Mouse (Mus musculus): Measurements from ENCODE around the gene Ammecr1. TPM values are rescaled to one million over a fixed set of nuclear protein-coding genes. Genes with fewer than 3 reads are reported as not detected.

Gene Ammecr1
- 12.2 and 12.4 TPM in 2 replicates for polyA plus RNA-seq (2016; fragmentation: Nextera tagmentation; extraction: Ambion mirVana)

GRCm38 (mm10) chrX:142966008-142966966 lies at the start of gene Ammecr1:
Gene Ammecr1 (minus strand): TSS chrX:142966728.
- DNase-seq (ENCODE audit: low spot score) = peak; percentile 83
- Histone ChIP-seq H3K36me3 (no peaks in the 10 kb centered on the region), H3K27ac (peak within 1 kb of the TSS; percentile 94), H3K27me3 (ENCODE audit: low read depth, poor library complexity, severe bottlenecking) (peaks cover 94% of the 10 kb centered on the region), H3K4me3 (peak within 1 kb of the TSS; percentile 69), H3K9me3 (replicated peaks) (no peaks in the 10 kb centered on the region), H3K4me1 (no peaks in the 10 kb centered on the region)
- WGBS = 13% methylated on average over 108 of the region's 112 CpGs

DNA sequence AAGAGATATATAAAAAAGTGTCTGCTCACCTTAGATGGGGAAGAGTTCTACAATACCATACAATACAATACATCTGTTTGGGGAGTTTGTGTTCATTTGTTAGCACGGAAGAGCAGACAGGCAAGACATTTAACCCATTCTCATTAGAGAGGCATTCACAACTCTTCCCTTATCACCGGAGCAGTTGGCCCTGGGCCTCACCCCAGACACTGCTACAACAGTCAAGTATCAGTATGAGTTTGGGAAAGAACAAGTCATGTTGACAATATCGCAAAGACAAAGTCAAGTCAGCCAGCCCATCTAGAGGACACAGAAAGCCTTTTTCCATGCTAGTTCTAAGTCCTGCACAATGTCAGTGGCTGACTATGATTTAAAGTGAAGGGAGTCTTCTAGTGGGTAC lies 47.6 kb upstream of the Ammecr1 start:
- no peak for DNase-seq (ENCODE audit: low spot score)

GRCm38 (mm10) chrX:143012334-143012733 lies 45.8 kb upstream of the Ammecr1 start:
- Histone ChIP-seq H3K4me3 (no peak overlapping the region), H3K36me3 (no peaks in the 10 kb centered on the region), H3K27me3 (ENCODE audit: low read depth, poor library complexity, severe bottlenecking) (peaks cover 96% of the 10 kb centered on the region), H3K27ac (no peak overlapping the region), H3K4me1 (no peaks in the 10 kb centered on the region), H3K9me3 (replicated peaks) (no peaks in the 10 kb centered on the region)
- 91% methylated on average over 3 of the region's 3 CpGs for WGBS
- DNase-seq (ENCODE audit: low spot score) = no peak

More for the DNA sequence above, 47.6 kb upstream of the Ammecr1 start:
- no peak overlapping the region for H3K27ac ChIP-seq
- no peaks in the 10 kb centered on the region for H3K36me3 ChIP-seq
- H3K4me3 ChIP-seq = no peak overlapping the region
- no peaks in the 10 kb centered on the region for H3K9me3 ChIP-seq (replicated peaks)
- H3K4me1 ChIP-seq = no peaks in the 10 kb centered on the region
- 89% methylated on average over 3 of the region's 3 CpGs for WGBS
- H3K27me3 ChIP-seq (ENCODE audit: low read depth, poor library complexity, severe bottlenecking) = peaks cover 98% of the 10 kb centered on the region

GRCm38 (mm10) chrX:143011865-143012264 lies 45.3 kb upstream of the Ammecr1 start:
- peaks cover 94% of the 10 kb centered on the region for H3K27me3 ChIP-seq (ENCODE audit: low read depth, poor library complexity, severe bottlenecking)
- H3K27ac ChIP-seq = no peak overlapping the region
- no peak for DNase-seq (ENCODE audit: low spot score)
- no peaks in the 10 kb centered on the region for H3K36me3 ChIP-seq
- no peaks in the 10 kb centered on the region for H3K9me3 ChIP-seq (replicated peaks)
- WGBS = 82% methylated on average over 4 of the region's 4 CpGs
- H3K4me1 ChIP-seq = no peaks in the 10 kb centered on the region
- no peak overlapping the region for H3K4me3 ChIP-seq

- no peaks in the 10 kb centered on the region for H3K9me3 ChIP-seq (replicated peaks)
- no peak overlapping the region for H3K4me3 ChIP-seq
- H3K4me1 ChIP-seq = no peaks in the 10 kb centered on the region
- WGBS = 81% methylated on average over 3 of the region's 3 CpGs
- peaks cover 85% of the 10 kb centered on the region for H3K27me3 ChIP-seq (ENCODE audit: low read depth, poor library complexity, severe bottlenecking)
- H3K27ac ChIP-seq = no peak overlapping the region
- DNase-seq (ENCODE audit: low spot score) = no peak
- no peaks in the 10 kb centered on the region for H3K36me3 ChIP-seq
Observed at GRCm38 (mm10) chrX:143004131-143004846, 37.8 kb upstream of the Ammecr1 start.

- no peak for DNase-seq (ENCODE audit: low spot score)
- no peaks in the 10 kb centered on the region for H3K9me3 ChIP-seq (replicated peaks)
- H3K36me3 ChIP-seq = no peaks in the 10 kb centered on the region
- WGBS = 81% methylated on average over 1 of the region's 1 CpGs
- H3K27me3 ChIP-seq (ENCODE audit: low read depth, poor library complexity, severe bottlenecking) = peaks cover 71% of the 10 kb centered on the region
- H3K4me3 ChIP-seq = no peak overlapping the region
- no peak overlapping the region for H3K27ac ChIP-seq
- H3K4me1 ChIP-seq = no peaks in the 10 kb centered on the region
Observed at GRCm38 (mm10) chrX:142997214-142997613, 30.7 kb upstream of the Ammecr1 start.

GRCm38 (mm10) chrX:142994514-142994913 lies 28.0 kb upstream of the Ammecr1 start:
- no peaks in the 10 kb centered on the region for H3K9me3 ChIP-seq (replicated peaks)
- H3K36me3 ChIP-seq = no peaks in the 10 kb centered on the region
- no peak overlapping the region for H3K4me3 ChIP-seq
- no peaks in the 10 kb centered on the region for H3K4me1 ChIP-seq
- DNase-seq (ENCODE audit: low spot score) = no peak
- H3K27ac ChIP-seq = no peak overlapping the region
- 58% methylated on average over 2 of the region's 2 CpGs for WGBS
- peaks cover 74% of the 10 kb centered on the region for H3K27me3 ChIP-seq (ENCODE audit: low read depth, poor library complexity, severe bottlenecking)

GRCm38 (mm10) chrX:142984170-142984569 lies 17.6 kb upstream of the Ammecr1 start:
- Histone ChIP-seq H3K9me3 (replicated peaks) (no peaks in the 10 kb centered on the region), H3K27ac (no peak overlapping the region), H3K4me3 (no peak overlapping the region), H3K27me3 (ENCODE audit: low read depth, poor library complexity, severe bottlenecking) (peaks cover 88% of the 10 kb centered on the region), H3K36me3 (no peaks in the 10 kb centered on the region), H3K4me1 (no peaks in the 10 kb centered on the region)
- no peak for DNase-seq (ENCODE audit: low spot score)
- WGBS = 96% methylated on average over 3 of the region's 3 CpGs

GRCm38 (mm10) chrX:142983638-142984037 lies 17.1 kb upstream of the Ammecr1 start:
- no peak overlapping the region for H3K27ac ChIP-seq
- H3K4me1 ChIP-seq = no peaks in the 10 kb centered on the region
- DNase-seq (ENCODE audit: low spot score) = no peak
- H3K4me3 ChIP-seq = no peak overlapping the region
- H3K27me3 ChIP-seq (ENCODE audit: low read depth, poor library complexity, severe bottlenecking) = peaks cover 87% of the 10 kb centered on the region
- H3K36me3 ChIP-seq = no peaks in the 10 kb centered on the region
- WGBS = 64% methylated on average over 6 of the region's 6 CpGs
- no peaks in the 10 kb centered on the region for H3K9me3 ChIP-seq (replicated peaks)

GRCm38 (mm10) chrX:142981530-142982130 lies 15.1 kb upstream of the Ammecr1 start:
- Histone ChIP-seq H3K27me3 (ENCODE audit: low read depth, poor library complexity, severe bottlenecking) (peaks cover 72% of the 10 kb centered on the region), H3K27ac (no peak overlapping the region), H3K36me3 (no peaks in the 10 kb centered on the region), H3K4me1 (no peaks in the 10 kb centered on the region), H3K4me3 (no peak overlapping the region), H3K9me3 (replicated peaks) (no peaks in the 10 kb centered on the region)
- 92% methylated on average over 3 of the region's 3 CpGs for WGBS
- DNase-seq (ENCODE audit: low spot score) = no peak

- no peaks in the 10 kb centered on the region for H3K9me3 ChIP-seq (replicated peaks)
- no peak overlapping the region for H3K27ac ChIP-seq
- H3K4me1 ChIP-seq = no peaks in the 10 kb centered on the region
- DNase-seq (ENCODE audit: low spot score) = no peak
- H3K36me3 ChIP-seq = no peaks in the 10 kb centered on the region
- peaks cover 72% of the 10 kb centered on the region for H3K27me3 ChIP-seq (ENCODE audit: low read depth, poor library complexity, severe bottlenecking)
- H3K4me3 ChIP-seq = no peak overlapping the region
- 79% methylated on average over 2 of the region's 2 CpGs for WGBS
Observed at GRCm38 (mm10) chrX:142980855-142981529, 14.5 kb upstream of the Ammecr1 start.

- Histone ChIP-seq H3K9me3 (replicated peaks) (no peaks in the 10 kb centered on the region), H3K4me1 (no peaks in the 10 kb centered on the region), H3K4me3 (no peak overlapping the region), H3K27ac (no peak overlapping the region), H3K36me3 (no peaks in the 10 kb centered on the region), H3K27me3 (ENCODE audit: low read depth, poor library complexity, severe bottlenecking) (peaks cover 70% of the 10 kb centered on the region)
- no peak for DNase-seq (ENCODE audit: low spot score)
- 56% methylated on average over 4 of the region's 4 CpGs for WGBS
Observed at GRCm38 (mm10) chrX:142979224-142979623, 12.7 kb upstream of the Ammecr1 start.

All from limb, embryonic 10.5 days (tissue).